12 mouse cellular contexts compared by ENCODE assay signal in genomic region chr4:126155869-126156268, GRCm38 (mm10). TPM values are rescaled to one million over a fixed set of nuclear protein-coding genes. Genes with fewer than 3 reads are reported as not detected.
A peak's percentile ranks its signal among the peaks of the same experiment; 100 is the strongest.
DNase-seq lines count a peak whose midpoint lies in the region; ATAC-seq lines count a peak whose summit lies in the region.
"Had no signal": no experiment of that assay in that cellular context is flagged by ENCODE, and none has a peak within 500 bp of the region (broad histone marks: within the 10 kb centered on the region; RNA-seq: fewer than 3 reads in every experiment).

No protein-coding gene starts in this region.

- intact Hi-C loops in heart, postnatal 25 days (cut with DNase I) = no loop called here

- no peak for DNase-seq in heart, postnatal 25 days (ENCODE audit: low spot score)
- peak; percentile 13 for DNase-seq in embryonic facial prominence, embryonic 11.5 days (ENCODE audit: low spot score)
- DNase-seq in layer of hippocampus, adult 9-10 months (ENCODE audit: low spot score) = no peak
- no peak for DNase-seq in thymus, postnatal 10 days (ENCODE audit: low spot score in 2 of 2)
- no peak for DNase-seq in left cerebral cortex, adult 18-20 months (ENCODE audit: low spot score in 2 of 2)
- DNase-seq: cerebellum, postnatal 25 days; gastrocnemius, postnatal 36 days; right cerebral cortex, adult 18-20 months had no signal

- 39% methylated on average over 2 of the region's 2 CpGs for WGBS in heart, embryonic 15.5 days
- 48% methylated on average over 2 of the region's 2 CpGs for WGBS in embryonic facial prominence, embryonic 11.5 days
- 65% methylated on average over 2 of the region's 2 CpGs for WGBS in hindbrain, embryonic 16.5 days
- WGBS in midbrain, embryonic 12.5 days = 61% methylated on average over 2 of the region's 2 CpGs

- H3K4me3 ChIP-seq in heart, embryonic 15.5 days = no peak overlapping the region
- H3K4me3 ChIP-seq in embryonic facial prominence, embryonic 11.5 days (ENCODE audit: low read depth, low read length) = no peak overlapping the region
- no peak overlapping the region for H3K4me3 ChIP-seq in hindbrain, embryonic 16.5 days (ENCODE audit: low read length)
- no peak overlapping the region for H3K4me3 ChIP-seq in midbrain, embryonic 12.5 days

- peaks cover 26% of the 10 kb centered on the region for H3K4me1 ChIP-seq in heart, embryonic 15.5 days (replicated peaks)
- H3K4me1 ChIP-seq in embryonic facial prominence, embryonic 11.5 days (ENCODE audit: control insufficient read depth, insufficient read depth, low read length) = peaks cover 5% of the 10 kb centered on the region; the same call in 1 of the 2 replicates
- H3K4me1 ChIP-seq in hindbrain, embryonic 16.5 days (ENCODE audit: control insufficient read depth, insufficient read depth, low read depth, low read length) = no peaks in the 10 kb centered on the region
- H3K4me1 ChIP-seq in midbrain, embryonic 12.5 days = no peaks in the 10 kb centered on the region

- no peaks in the 10 kb centered on the region for H3K36me3 ChIP-seq in heart, embryonic 15.5 days
- no peaks in the 10 kb centered on the region for H3K36me3 ChIP-seq in embryonic facial prominence, embryonic 11.5 days (replicated peaks; ENCODE audit: control insufficient read depth, insufficient read depth, low read depth, low read length)
- H3K36me3 ChIP-seq in hindbrain, embryonic 16.5 days (ENCODE audit: control insufficient read depth, insufficient read depth, low read length) = no peaks in the 10 kb centered on the region
- H3K36me3 ChIP-seq in midbrain, embryonic 12.5 days = no peaks in the 10 kb centered on the region

- peak overlapping the region; percentile 74 for H3K27ac ChIP-seq in heart, embryonic 15.5 days
- peak overlapping the region; percentile 72; the same call in 1 of the 2 replicates for H3K27ac ChIP-seq in embryonic facial prominence, embryonic 11.5 days (replicated peaks; ENCODE audit: low read depth, low read length)
- peak overlapping the region; percentile 58 for H3K27ac ChIP-seq in hindbrain, embryonic 16.5 days (ENCODE audit: low read depth, low read length)
- H3K27ac ChIP-seq in midbrain, embryonic 12.5 days (replicated peaks) = peak overlapping the region; percentile 54
- H3K27ac ChIP-seq: macrophage had no signal

- ATAC-seq in heart, embryonic 15.5 days (replicated peaks; ENCODE audit: insufficient number of reproducible peaks, insufficient read depth, low FRiP score, low read depth) = no peak
- ATAC-seq in embryonic facial prominence, embryonic 11.5 days (replicated peaks; ENCODE audit: insufficient number of reproducible peaks, low FRiP score, low TSS enrichment, low read depth) = 0 out of 2 replicates have a peak, but pooled peaks have one; percentile 13
- no peak for ATAC-seq in hindbrain, embryonic 16.5 days
- no peak for ATAC-seq in midbrain, embryonic 12.5 days (ENCODE audit: low FRiP score, low read depth)

- no peak overlapping the region for H3K9ac ChIP-seq in heart, embryonic 15.5 days
- H3K9ac ChIP-seq in embryonic facial prominence, embryonic 11.5 days (replicated peaks; ENCODE audit: low read length) = no peak overlapping the region; the same call in 1 of the 2 replicates
- H3K9ac ChIP-seq in hindbrain, embryonic 16.5 days (ENCODE audit: low read depth, low read length) = no peak overlapping the region
- no peak overlapping the region for H3K9ac ChIP-seq in midbrain, embryonic 12.5 days (replicated peaks)

- 0 out of 2 replicates have a peak, but pooled peaks cover 5% of the 10 kb centered on the region for H3K27me3 ChIP-seq in heart, embryonic 15.5 days
- H3K27me3 ChIP-seq in embryonic facial prominence, embryonic 11.5 days (ENCODE audit: control insufficient read depth, insufficient read depth, low read length) = no peaks in the 10 kb centered on the region
- peaks cover 5% of the 10 kb centered on the region; the same call in 1 of the 2 replicates for H3K27me3 ChIP-seq in hindbrain, embryonic 16.5 days (replicated peaks; ENCODE audit: control insufficient read depth, insufficient read depth, low read length)
- H3K27me3 ChIP-seq in midbrain, embryonic 12.5 days = peaks cover 6% of the 10 kb centered on the region

- no peak overlapping the region for H3K4me2 ChIP-seq in heart, embryonic 15.5 days
- H3K4me2 ChIP-seq in embryonic facial prominence, embryonic 11.5 days (ENCODE audit: low read depth, low read length) = no peak overlapping the region
- no peak overlapping the region for H3K4me2 ChIP-seq in hindbrain, embryonic 16.5 days (ENCODE audit: low read length)
- no peak overlapping the region for H3K4me2 ChIP-seq in midbrain, embryonic 12.5 days (replicated peaks)

- H3K9me3 ChIP-seq in heart, embryonic 15.5 days (replicated peaks) = no peaks in the 10 kb centered on the region
- no peaks in the 10 kb centered on the region for H3K9me3 ChIP-seq in embryonic facial prominence, embryonic 11.5 days (replicated peaks; ENCODE audit: control insufficient read depth, low read length)
- no peaks in the 10 kb centered on the region for H3K9me3 ChIP-seq in hindbrain, embryonic 16.5 days (ENCODE audit: control insufficient read depth, low read length)
- H3K9me3 ChIP-seq in midbrain, embryonic 12.5 days = no peaks in the 10 kb centered on the region

RNA-seq across cellular contexts. Expression of gene Sh3d21, which starts 7.4 kb away (rescaled TPM):
- polyA plus RNA-seq in heart, embryonic 15.5 days (2015; fragmentation: Nextera tagmentation; extraction: Ambion mirVana) = 3.3 and 4.1 TPM in 2 replicates
- 1 to 10 TPM; 1.9 to 3.1 TPM for total RNA-seq in heart, postnatal 25 days (2021)
- polyA plus RNA-seq in embryonic facial prominence, embryonic 11.5 days (2014; fragmentation: Nextera tagmentation; extraction: Ambion mirVana) = 4.7 and 5.0 TPM in 2 replicates
- 1.3 and 1.5 TPM in 2 replicates for polyA plus RNA-seq in hindbrain, embryonic 16.5 days (2015; fragmentation: Nextera tagmentation; extraction: Ambion mirVana)
- 1.6 and 1.7 TPM in 2 replicates for polyA plus RNA-seq in midbrain, embryonic 12.5 days (2016; fragmentation: Nextera tagmentation; extraction: Ambion mirVana)
- under 1 TPM; 0.59 to 0.77 TPM for total RNA-seq in left cerebral cortex, adult 18-20 months (2021)

RNA-seq across cellular contexts. Expression of gene Eva1b, which starts 8.3 kb away (rescaled TPM):
- 28.0 and 37.7 TPM in 2 replicates for polyA plus RNA-seq in heart, embryonic 15.5 days (2015; fragmentation: Nextera tagmentation; extraction: Ambion mirVana)
- total RNA-seq in heart, postnatal 25 days (2021) = 10 to 100 TPM; 15.2 to 17.6 TPM
- 48.9 and 51.0 TPM in 2 replicates for polyA plus RNA-seq in embryonic facial prominence, embryonic 11.5 days (2014; fragmentation: Nextera tagmentation; extraction: Ambion mirVana)
- polyA plus RNA-seq in hindbrain, embryonic 16.5 days (2015; fragmentation: Nextera tagmentation; extraction: Ambion mirVana) = 11.8 and 13.7 TPM in 2 replicates
- 18.6 and 26.8 TPM in 2 replicates for polyA plus RNA-seq in midbrain, embryonic 12.5 days (2016; fragmentation: Nextera tagmentation; extraction: Ambion mirVana)
- 1 to 10 TPM; 2.4 to 2.9 TPM for total RNA-seq in left cerebral cortex, adult 18-20 months (2021)

RNA-seq across cellular contexts. Expression of gene Thrap3, which starts 46.7 kb away (rescaled TPM):
- 129 and 149 TPM in 2 replicates for polyA plus RNA-seq in heart, embryonic 15.5 days (2015; fragmentation: Nextera tagmentation; extraction: Ambion mirVana)
- total RNA-seq in heart, postnatal 25 days (2021) = 100 to 1,000 TPM; 108 to 111 TPM
- polyA plus RNA-seq in embryonic facial prominence, embryonic 11.5 days (2014; fragmentation: Nextera tagmentation; extraction: Ambion mirVana) = 211 and 232 TPM in 2 replicates
- polyA plus RNA-seq in hindbrain, embryonic 16.5 days (2015; fragmentation: Nextera tagmentation; extraction: Ambion mirVana) = 107 and 120 TPM in 2 replicates
- 265 and 274 TPM in 2 replicates for polyA plus RNA-seq in midbrain, embryonic 12.5 days (2016; fragmentation: Nextera tagmentation; extraction: Ambion mirVana)
- total RNA-seq in left cerebral cortex, adult 18-20 months (2021) = 100 to 1,000 TPM; 132 to 156 TPM

RNA-seq across cellular contexts. Expression of gene Stk40, which starts 52.1 kb away (rescaled TPM):
- 20.6 and 27.2 TPM in 2 replicates for polyA plus RNA-seq in heart, embryonic 15.5 days (2015; fragmentation: Nextera tagmentation; extraction: Ambion mirVana)
- 10 to 100 TPM; 37.6 to 38.7 TPM for total RNA-seq in heart, postnatal 25 days (2021)
- polyA plus RNA-seq in embryonic facial prominence, embryonic 11.5 days (2014; fragmentation: Nextera tagmentation; extraction: Ambion mirVana) = 22.7 and 23.8 TPM in 2 replicates
- polyA plus RNA-seq in hindbrain, embryonic 16.5 days (2015; fragmentation: Nextera tagmentation; extraction: Ambion mirVana) = 29.5 and 34.3 TPM in 2 replicates
- 48.8 and 49.0 TPM in 2 replicates for polyA plus RNA-seq in midbrain, embryonic 12.5 days (2016; fragmentation: Nextera tagmentation; extraction: Ambion mirVana)
- total RNA-seq in left cerebral cortex, adult 18-20 months (2021) = 10 to 100 TPM; 43.5 to 48.3 TPM

RNA-seq across cellular contexts. Expression of gene Lsm10, which starts 59.4 kb away (rescaled TPM):
- 42.2 and 43.2 TPM in 2 replicates for polyA plus RNA-seq in heart, embryonic 15.5 days (2015; fragmentation: Nextera tagmentation; extraction: Ambion mirVana)
- total RNA-seq in heart, postnatal 25 days (2021) = 10 to 100 TPM; 10.7 to 12.1 TPM
- 46.1 and 47.0 TPM in 2 replicates for polyA plus RNA-seq in embryonic facial prominence, embryonic 11.5 days (2014; fragmentation: Nextera tagmentation; extraction: Ambion mirVana)
- 51.3 and 55.8 TPM in 2 replicates for polyA plus RNA-seq in hindbrain, embryonic 16.5 days (2015; fragmentation: Nextera tagmentation; extraction: Ambion mirVana)
- polyA plus RNA-seq in midbrain, embryonic 12.5 days (2016; fragmentation: Nextera tagmentation; extraction: Ambion mirVana) = 42.1 and 42.9 TPM in 2 replicates
- 10 to 100 TPM; 12.2 to 17.6 TPM for total RNA-seq in left cerebral cortex, adult 18-20 months (2021)
